16 mouse cellular contexts compared by ENCODE assay signal in the genomic region with DNA sequence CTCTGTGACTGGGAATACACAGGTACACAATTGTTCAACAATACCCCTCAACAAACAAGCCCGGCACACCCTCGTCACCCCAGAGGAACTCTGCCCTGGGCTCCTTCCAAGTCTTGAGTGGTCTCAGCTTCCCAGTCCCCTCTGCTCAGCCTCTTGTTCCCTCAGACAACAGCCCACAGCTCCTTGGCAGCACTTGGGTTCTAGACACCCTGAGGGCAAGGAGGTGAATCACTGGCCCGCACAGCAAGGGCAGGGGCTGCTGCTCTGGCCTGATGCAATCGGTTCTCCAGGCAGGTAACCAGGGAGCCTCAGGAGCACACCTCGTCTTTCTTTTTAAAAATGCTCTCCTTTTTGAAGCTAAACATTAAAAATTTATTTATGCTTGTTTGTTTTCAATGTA. TPM values are rescaled to one million over a fixed set of nuclear protein-coding genes. Genes with fewer than 3 reads are reported as not detected.
"Had no signal": no experiment of that assay in that cellular context is flagged by ENCODE, and none has a peak within 500 bp of the region (broad histone marks: within the 10 kb centered on the region; RNA-seq: fewer than 3 reads in every experiment).

No protein-coding gene starts in this region.

- H3K27ac ChIP-seq: kidney, embryonic 15.5 days; limb, embryonic 15.5 days; liver, embryonic 12.5 days; midbrain, embryonic 10.5 days; neural tube, embryonic 13.5 days; stomach, embryonic 15.5 days had no signal

- H3K36me3 ChIP-seq: liver, embryonic 12.5 days; stomach, embryonic 15.5 days had no signal

- H3K4me2 ChIP-seq: kidney, embryonic 15.5 days; limb, embryonic 15.5 days; liver, embryonic 12.5 days; neural tube, embryonic 13.5 days; stomach, embryonic 15.5 days had no signal

- H3K9ac ChIP-seq: kidney, embryonic 15.5 days; limb, embryonic 15.5 days; liver, embryonic 12.5 days; neural tube, embryonic 13.5 days; stomach, embryonic 15.5 days had no signal

- H3K9me3 ChIP-seq: kidney, embryonic 15.5 days; limb, embryonic 15.5 days; liver, embryonic 12.5 days; midbrain, embryonic 10.5 days; neural tube, embryonic 13.5 days; stomach, embryonic 15.5 days had no signal

- H3K4me3 ChIP-seq: kidney, embryonic 15.5 days; limb, embryonic 15.5 days; liver, embryonic 12.5 days; midbrain, embryonic 10.5 days; neural tube, embryonic 13.5 days; stomach, embryonic 15.5 days had no signal

- DNase-seq: kidney, adult 18-20 months; kidney, postnatal 14 days; midbrain, embryonic 14.5 days; retina, postnatal 1 day; right cerebral cortex, postnatal 4 days; spleen, adult 18-20 months; thymus, adult 2 months; thymus, postnatal 25 days had no signal

- ATAC-seq: liver, embryonic 12.5 days had no signal

RNA-seq across cellular contexts. Expression of a gene that starts 3.7 kb away (rescaled TPM):
- total RNA-seq: megakaryocyte, adult 5-6 weeks; monocyte, adult 5-6 weeks had no signal

RNA-seq across cellular contexts. Expression of a gene that starts 50.0 kb away (rescaled TPM):
- total RNA-seq: megakaryocyte, adult 5-6 weeks; monocyte, adult 5-6 weeks had no signal
